Mouse (Mus musculus) kidney, postnatal 0 days (tissue): ENCODE data around the gene 1700028P14Rik. TPM values are rescaled to one million over a fixed set of nuclear protein-coding genes. Genes with fewer than 3 reads are reported as not detected.
A peak's percentile ranks its signal among the peaks of the same experiment; 100 is the strongest.
"Not testable (repeated sequence)": the region's sequence is repeated elsewhere in the genome, so short reads cannot be mapped to it uniquely, and the experiment has no call there.

Experiments used
- ATAC-seq: fragments of 200-750 bp; cut with Nextera tagmentation; replicated peaks from 2 replicates; pipeline ENCODE4 v1.8.0; 2017; ENCODE audit warnings: low read depth, moderate number of reproducible peaks, moderate TSS enrichment, moderate library complexity; ENCODE audit not compliant: low FRiP score
- DNase-seq: peaks from one replicate; pipeline ENCODE4 v3.0.0-alpha.2; 2016; ENCODE audit warnings: low spot score
- H3K27ac ChIP-seq: fragments of 300-500 bp; sonication (generic); 2 replicates; pipeline ENCODE4 v1.5.1; 2014; ENCODE audit warnings: mild to moderate bottlenecking
- H3K27me3 ChIP-seq: fragments of 300-500 bp; sonication (generic); 2 replicates; pipeline ENCODE4 v1.6.1; 2014; ENCODE audit warnings: low read length, mixed read lengths; ENCODE audit not compliant: insufficient read depth
- H3K36me3 ChIP-seq: fragments of 300-500 bp; sonication (generic); 2 replicates; pipeline ENCODE4 v1.6.1; 2014; ENCODE audit warnings: low read length, mixed read lengths; ENCODE audit not compliant: insufficient read depth
- H3K4me1 ChIP-seq: fragments of 300-500 bp; sonication (generic); replicated peaks from 2 replicates; pipeline ENCODE4 v1.6.1; 2014; ENCODE audit warnings: antibody characterized with exemption, low read length, mixed read lengths; ENCODE audit not compliant: insufficient read depth
- H3K4me2 ChIP-seq: fragments of 300-500 bp; sonication (generic); 2 replicates; pipeline ENCODE4 v1.6.1; 2014; ENCODE audit warnings: mild to moderate bottlenecking, low read length, moderate library complexity, mixed read lengths
- H3K4me3 ChIP-seq: fragments of 300-500 bp; sonication (generic); replicated peaks from 2 replicates; pipeline ENCODE4 v1.5.1; 2014; ENCODE audit warnings: low read depth, low read length
- H3K9ac ChIP-seq: fragments of 300-500 bp; sonication (generic); 2 replicates; pipeline ENCODE4 v1.6.1; 2014; ENCODE audit warnings: low read depth, low read length
- H3K9me3 ChIP-seq: fragments of 300-500 bp; sonication (generic); replicated peaks from 2 replicates; pipeline ENCODE4 v1.6.1; 2016; ENCODE audit warnings: low read length, inconsistent platforms, mixed read lengths
- CTCF ChIP-seq: IDR thresholded peaks from 2 replicates; pipeline ENCODE4 v1.5.1; 2016; ENCODE audit warnings: antibody characterized with exemption, low read depth, mild to moderate bottlenecking, moderate library complexity
- WGBS: fragments of 180-500 bp; shearing (Covaris S2); extraction: QIAGEN DNeasy Blood & Tissue Kit; methylation state at CpG from one replicate; pipeline ENCODE4 v1.1.7; 2014; 5-methylcytosine and 5-hydroxymethylcytosine counted together
- polyA plus RNA-seq: library from polyadenylated mRNA; unstranded; fragments of >200 nt; fragmentation: Nextera tagmentation; extraction: Ambion mirVana; gene quantifications from 2 replicates; pipeline ENCODE4 v1.2.1, GENCODE M21; 2015

The 1700028P14Rik gene
- polyA plus RNA-seq, 1 experiment from 2014 or later: 1.2 TPM

GRCm38 (mm10) chr19:23687296-23688021 lies 34.8 kb upstream of the 1700028P14Rik start, which contains the start of gene Ptar1:
Gene Ptar1 (plus strand): TSS chr19:23687429.
- ATAC-seq: peak; percentile 86; the same call in 1 of the 2 replicates
- peak within 1 kb of the TSS; percentile 93 for H3K4me3 ChIP-seq

GRCm38 (mm10) chr19:23686962-23687295 lies 34.3 kb upstream of the 1700028P14Rik start:
- Histone ChIP-seq H3K27ac (peak overlapping the region; percentile 96), H3K4me1 (0 out of 2 replicates have a peak, but pooled peaks cover 6% of the 10 kb centered on the region), H3K9ac (peak overlapping the region; percentile 93), H3K9me3 (no peaks in the 10 kb centered on the region), H3K36me3 (no peaks in the 10 kb centered on the region), H3K4me2 (peak overlapping the region; percentile 78), H3K27me3 (no peaks in the 10 kb centered on the region), H3K4me3 (peak overlapping the region; percentile 93)
- ATAC-seq (peak; percentile 98; the same call in 1 of the 2 replicates), DNase-seq (peak; percentile 91)
- WGBS: 1% methylated on average over 14 of the region's 14 CpGs
- TF ChIP-seq CTCF: no peak

More at GRCm38 (mm10) chr19:23687296-23688021, 34.8 kb upstream of the 1700028P14Rik start, which contains the start of gene Ptar1:
- Histone ChIP-seq H3K27ac (peak within 1 kb of the TSS; percentile 96), H3K4me2 (peak within 1 kb of the TSS; percentile 78), H3K4me1 (0 out of 2 replicates have a peak, but pooled peaks cover 6% of the 10 kb centered on the region), H3K36me3 (no peaks in the 10 kb centered on the region), H3K9ac (peak within 1 kb of the TSS; percentile 93), H3K9me3 (no peaks in the 10 kb centered on the region), H3K27me3 (no peaks in the 10 kb centered on the region)
- under 1% methylated on average over 92 of the region's 93 CpGs for WGBS
- no peak for TF ChIP-seq CTCF
- DNase-seq: peak; percentile 52

GRCm38 (mm10) chr19:23675656-23676055 lies 23.0 kb upstream of the 1700028P14Rik start:
- not testable (repeated sequence) for H3K9me3 ChIP-seq, H3K27me3 ChIP-seq, H3K36me3 ChIP-seq, H3K27ac ChIP-seq, H3K4me3 ChIP-seq, H3K4me1 ChIP-seq, ATAC-seq, H3K9ac ChIP-seq, H3K4me2 ChIP-seq, DNase-seq
- WGBS: 89% methylated on average over 8 of the region's 8 CpGs

- 72% methylated on average over 2 of the region's 2 CpGs for WGBS
- Histone ChIP-seq H3K9me3 (no peaks in the 10 kb centered on the region), H3K36me3 (no peaks in the 10 kb centered on the region), H3K4me3 (no peak overlapping the region), H3K4me1 (no peaks in the 10 kb centered on the region), H3K9ac (no peak overlapping the region), H3K27me3 (no peaks in the 10 kb centered on the region), H3K4me2 (no peak overlapping the region), H3K27ac (no peak overlapping the region)
- TF ChIP-seq CTCF: no peak
- ATAC-seq (no peak), DNase-seq (no peak)
These were observed 20.4 kb upstream of the 1700028P14Rik start for GRCm38 (mm10) chr19:23673021-23673420.

- no peak for TF ChIP-seq CTCF
These were observed 15.6 kb upstream of the 1700028P14Rik start for GRCm38 (mm10) chr19:23668142-23668655.

GRCm38 (mm10) chr19:23664083-23664482 lies 11.5 kb upstream of the 1700028P14Rik start:
- TF ChIP-seq CTCF: no peak
- DNase-seq: no peak
- 90% methylated on average over 7 of the region's 7 CpGs for WGBS
- H3K27ac ChIP-seq: no peak overlapping the region
- no peak overlapping the region for H3K9ac ChIP-seq
- no peaks in the 10 kb centered on the region for H3K36me3 ChIP-seq
- H3K4me3 ChIP-seq: no peak overlapping the region
- no peak overlapping the region for H3K4me2 ChIP-seq
- no peak for ATAC-seq
- H3K9me3 ChIP-seq: no peaks in the 10 kb centered on the region
- H3K27me3 ChIP-seq: no peaks in the 10 kb centered on the region
- no peaks in the 10 kb centered on the region for H3K4me1 ChIP-seq

More at GRCm38 (mm10) chr19:23668142-23668655, 15.6 kb upstream of the 1700028P14Rik start:
- H3K4me3 ChIP-seq: no peak overlapping the region
- ATAC-seq (no peak), DNase-seq (no peak)
- no peaks in the 10 kb centered on the region for H3K9me3 ChIP-seq
- no peak overlapping the region for H3K9ac ChIP-seq
- no peak overlapping the region for H3K4me2 ChIP-seq
- H3K4me1 ChIP-seq: no peaks in the 10 kb centered on the region
- H3K27ac ChIP-seq: no peak overlapping the region
- 83% methylated on average over 6 of the region's 6 CpGs for WGBS
- H3K36me3 ChIP-seq: no peaks in the 10 kb centered on the region
- no peaks in the 10 kb centered on the region for H3K27me3 ChIP-seq
